Comparison of ENCODE assay signal across 15 mouse cellular contexts in genomic region chr19:46548110-46548509, GRCm38 (mm10). TPM values are rescaled to one million over a fixed set of nuclear protein-coding genes. Genes with fewer than 3 reads are reported as not detected.
DNase-seq lines count a peak whose midpoint lies in the region; ATAC-seq and TF ChIP-seq lines count a peak whose summit lies in the region.
"Had no signal": no experiment of that assay in that cellular context is flagged by ENCODE, and none has a peak within 500 bp of the region (broad histone marks: within the 10 kb centered on the region; RNA-seq: fewer than 3 reads in every experiment).

No protein-coding gene starts in this region.

- H3K4me3 ChIP-seq in lung, embryonic 16.5 days (ENCODE audit: low read length), result no peak overlapping the region
- H3K4me3 ChIP-seq in forebrain, embryonic 15.5 days, result no peak overlapping the region
- H3K4me3 ChIP-seq in limb, embryonic 15.5 days, result no peak overlapping the region
- H3K4me3 ChIP-seq in stomach, postnatal 0 days (ENCODE audit: low read depth, low read length), result no peak overlapping the region
- H3K4me3 ChIP-seq: embryonic facial prominence, embryonic 10.5 days; heart, embryonic 15.5 days; layer of hippocampus, adult 2 months had no signal

- peaks cover 2% of the 10 kb centered on the region for H3K4me1 ChIP-seq in lung, embryonic 16.5 days (replicated peaks; ENCODE audit: control insufficient read depth, insufficient read depth, low read length)
- peaks cover 12% of the 10 kb centered on the region for H3K4me1 ChIP-seq in forebrain, embryonic 15.5 days
- H3K4me1 ChIP-seq in limb, embryonic 15.5 days, result no peaks in the 10 kb centered on the region
- H3K4me1 ChIP-seq in stomach, postnatal 0 days (replicated peaks; ENCODE audit: control insufficient read depth, insufficient read depth), result no peaks in the 10 kb centered on the region
- H3K4me1 ChIP-seq: embryonic facial prominence, embryonic 10.5 days; heart, embryonic 15.5 days had no signal

- TF ChIP-seq CTCF in stomach, postnatal 0 days (IDR thresholded peaks at IDR 0.05; ENCODE audit: low read depth), result no peak

- H3K9me3 ChIP-seq in lung, embryonic 16.5 days (ENCODE audit: control insufficient read depth, low read length), result no peaks in the 10 kb centered on the region
- H3K9me3 ChIP-seq in forebrain, embryonic 15.5 days, result no peaks in the 10 kb centered on the region
- no peaks in the 10 kb centered on the region for H3K9me3 ChIP-seq in limb, embryonic 15.5 days
- H3K9me3 ChIP-seq in stomach, postnatal 0 days (ENCODE audit: control insufficient read depth, low read length), result no peaks in the 10 kb centered on the region
- H3K9me3 ChIP-seq: embryonic facial prominence, embryonic 10.5 days; heart, embryonic 15.5 days had no signal

- no peaks in the 10 kb centered on the region for H3K27me3 ChIP-seq in lung, embryonic 16.5 days (ENCODE audit: control insufficient read depth, insufficient read depth, low read depth, low read length)
- H3K27me3 ChIP-seq in forebrain, embryonic 15.5 days, result no peaks in the 10 kb centered on the region
- no peaks in the 10 kb centered on the region for H3K27me3 ChIP-seq in limb, embryonic 15.5 days
- H3K27me3 ChIP-seq in stomach, postnatal 0 days (ENCODE audit: control insufficient read depth, insufficient read depth, low read length), result no peaks in the 10 kb centered on the region
- H3K27me3 ChIP-seq: heart, embryonic 15.5 days had no signal

- no peak overlapping the region for H3K9ac ChIP-seq in lung, embryonic 16.5 days (ENCODE audit: low read length)
- no peak overlapping the region for H3K9ac ChIP-seq in forebrain, embryonic 15.5 days (replicated peaks)
- no peak overlapping the region for H3K9ac ChIP-seq in limb, embryonic 15.5 days
- H3K9ac ChIP-seq in stomach, postnatal 0 days (ENCODE audit: low read length), result 0 out of 2 replicates have a peak overlapping the region, but pooled peaks have one; percentile 13
- H3K9ac ChIP-seq: heart, embryonic 15.5 days had no signal

- no peak for TF ChIP-seq EP300 in stomach, postnatal 0 days (optimal IDR thresholded peaks at IDR 0.05)

- no peak overlapping the region for H3K4me2 ChIP-seq in lung, embryonic 16.5 days (ENCODE audit: low read depth, low read length)
- no peak overlapping the region for H3K4me2 ChIP-seq in forebrain, embryonic 15.5 days (replicated peaks)
- H3K4me2 ChIP-seq in limb, embryonic 15.5 days, result no peak overlapping the region
- H3K4me2 ChIP-seq in stomach, postnatal 0 days (replicated peaks; ENCODE audit: low read depth), result no peak overlapping the region
- H3K4me2 ChIP-seq: heart, embryonic 15.5 days had no signal

- H3K36me3 ChIP-seq in lung, embryonic 16.5 days (ENCODE audit: control insufficient read depth, insufficient read depth, low read length), result peaks cover 27% of the 10 kb centered on the region
- peaks cover 32% of the 10 kb centered on the region for H3K36me3 ChIP-seq in forebrain, embryonic 15.5 days
- H3K36me3 ChIP-seq in limb, embryonic 15.5 days, result peaks cover 52% of the 10 kb centered on the region
- H3K36me3 ChIP-seq in stomach, postnatal 0 days (ENCODE audit: control insufficient read depth, insufficient read depth, low read length), result peaks cover 4% of the 10 kb centered on the region

- 69% methylated on average over 10 of the region's 10 CpGs for WGBS in lung, embryonic 16.5 days
- 34% methylated on average over 10 of the region's 10 CpGs for WGBS in forebrain, embryonic 15.5 days
- WGBS in limb, embryonic 15.5 days, result 77% methylated on average over 10 of the region's 10 CpGs
- 82% methylated on average over 10 of the region's 10 CpGs for WGBS in stomach, postnatal 0 days

- 0 out of 2 replicates have a peak overlapping the region, but pooled peaks have one; percentile 32 for H3K27ac ChIP-seq in lung, embryonic 16.5 days (ENCODE audit: low read length)
- peak overlapping the region; percentile 68 for H3K27ac ChIP-seq in forebrain, embryonic 15.5 days (replicated peaks)
- 0 out of 2 replicates have a peak overlapping the region, but pooled peaks have one; percentile 22 for H3K27ac ChIP-seq in limb, embryonic 15.5 days
- no peak overlapping the region for H3K27ac ChIP-seq in stomach, postnatal 0 days (replicated peaks)
- H3K27ac ChIP-seq: embryonic facial prominence, embryonic 10.5 days; heart, embryonic 15.5 days; layer of hippocampus, adult 2 months had no signal

- no peak for DNase-seq in lung, adult 18-20 months
- no peak for DNase-seq in stomach, postnatal 0 days (ENCODE audit: low spot score)
- no peak for DNase-seq in left cerebral cortex, adult 18-20 months (ENCODE audit: low spot score in 2 of 2)
- DNase-seq: cerebellum, postnatal 10 days; gastrocnemius, postnatal 14 days; right cerebral cortex, postnatal 14 days; thymus, postnatal 25 days had no signal

- no peak for ATAC-seq in lung, embryonic 16.5 days (ENCODE audit: low read depth)
- peak; percentile 77 for ATAC-seq in forebrain, embryonic 15.5 days (replicated peaks)
- no peak for ATAC-seq in limb, embryonic 15.5 days (ENCODE audit: insufficient number of reproducible peaks, low FRiP score, low TSS enrichment, low read depth)
- no peak for ATAC-seq in stomach, postnatal 0 days (ENCODE audit: low FRiP score, low TSS enrichment)
- ATAC-seq in erythroblast, adult 5-6 weeks (replicated peaks; ENCODE audit: low FRiP score, poor library complexity, severe bottlenecking), result no peak
- ATAC-seq: intestine, postnatal 0 days had no signal

RNA-seq across cellular contexts. Expression of gene Arl3, which starts 24.9 kb away (rescaled TPM):
- 113 and 118 TPM in 2 replicates for polyA plus RNA-seq in lung, embryonic 16.5 days (2015; fragmentation: Nextera tagmentation; extraction: Ambion mirVana)
- polyA plus RNA-seq in forebrain, embryonic 15.5 days (2015; fragmentation: Nextera tagmentation; extraction: Ambion mirVana), result 238 and 241 TPM in 2 replicates
- polyA plus RNA-seq in limb, embryonic 15.5 days (2015; fragmentation: Nextera tagmentation; extraction: Ambion mirVana), result 127 and 138 TPM in 2 replicates
- polyA plus RNA-seq in stomach, postnatal 0 days (2015; fragmentation: Nextera tagmentation; extraction: Ambion mirVana), result 39.6 and 41.6 TPM in 2 replicates
- total RNA-seq in left cerebral cortex, adult 18-20 months (2021), result 100 to 1,000 TPM; 122 to 128 TPM
- 4.2 and 5.9 TPM in 2 replicates for total RNA-seq in erythroblast, adult 5-6 weeks (2015; ENCODE audit: low replicate concordance)
- total RNA-seq in erythroblast, adult 5-6 weeks (2017; ENCODE audit: low replicate concordance), result 3.2 and 4.2 TPM in 2 replicates

RNA-seq across cellular contexts. Expression of gene Sfxn2, which starts 25.1 kb away (rescaled TPM):
- 24.6 and 28.4 TPM in 2 replicates for polyA plus RNA-seq in lung, embryonic 16.5 days (2015; fragmentation: Nextera tagmentation; extraction: Ambion mirVana)
- polyA plus RNA-seq in forebrain, embryonic 15.5 days (2015; fragmentation: Nextera tagmentation; extraction: Ambion mirVana), result 12.6 and 13.7 TPM in 2 replicates
- polyA plus RNA-seq in limb, embryonic 15.5 days (2015; fragmentation: Nextera tagmentation; extraction: Ambion mirVana), result 22.3 and 23.5 TPM in 2 replicates
- 9.4 and 10.0 TPM in 2 replicates for polyA plus RNA-seq in stomach, postnatal 0 days (2015; fragmentation: Nextera tagmentation; extraction: Ambion mirVana)
- total RNA-seq in left cerebral cortex, adult 18-20 months (2021), result 1 to 10 TPM; 3.5 to 5.6 TPM
- total RNA-seq in erythroblast, adult 5-6 weeks (2015; ENCODE audit: low replicate concordance), result 1.9 TPM in 2 replicates
- total RNA-seq in erythroblast, adult 5-6 weeks (2017; ENCODE audit: low replicate concordance), result 2.9 and 3.9 TPM in 2 replicates

RNA-seq across cellular contexts. Expression of gene Trim8, which starts 46.6 kb away (rescaled TPM):
- polyA plus RNA-seq in lung, embryonic 16.5 days (2015; fragmentation: Nextera tagmentation; extraction: Ambion mirVana), result 22.4 and 24.9 TPM in 2 replicates
- polyA plus RNA-seq in forebrain, embryonic 15.5 days (2015; fragmentation: Nextera tagmentation; extraction: Ambion mirVana), result 28.0 and 29.4 TPM in 2 replicates
- 14.6 and 15.1 TPM in 2 replicates for polyA plus RNA-seq in limb, embryonic 15.5 days (2015; fragmentation: Nextera tagmentation; extraction: Ambion mirVana)
- polyA plus RNA-seq in stomach, postnatal 0 days (2015; fragmentation: Nextera tagmentation; extraction: Ambion mirVana), result 15.1 and 16.4 TPM in 2 replicates
- 100 to 1,000 TPM; 119 to 120 TPM for total RNA-seq in left cerebral cortex, adult 18-20 months (2021)
- 5.4 and 6.1 TPM in 2 replicates for total RNA-seq in erythroblast, adult 5-6 weeks (2015; ENCODE audit: low replicate concordance)
- 2.0 and 6.4 TPM in 2 replicates for total RNA-seq in erythroblast, adult 5-6 weeks (2017; ENCODE audit: low replicate concordance)

RNA-seq across cellular contexts. Expression of gene Wbp1l, which starts 50.8 kb away (rescaled TPM):
- 43.9 and 44.0 TPM in 2 replicates for polyA plus RNA-seq in lung, embryonic 16.5 days (2015; fragmentation: Nextera tagmentation; extraction: Ambion mirVana)
- 39.7 and 41.7 TPM in 2 replicates for polyA plus RNA-seq in forebrain, embryonic 15.5 days (2015; fragmentation: Nextera tagmentation; extraction: Ambion mirVana)
- polyA plus RNA-seq in limb, embryonic 15.5 days (2015; fragmentation: Nextera tagmentation; extraction: Ambion mirVana), result 53.4 and 59.3 TPM in 2 replicates
- polyA plus RNA-seq in stomach, postnatal 0 days (2015; fragmentation: Nextera tagmentation; extraction: Ambion mirVana), result 31.2 and 32.9 TPM in 2 replicates
- 10 to 100 TPM; 34.9 to 37.9 TPM for total RNA-seq in left cerebral cortex, adult 18-20 months (2021)
- 5.2 and 7.9 TPM in 2 replicates for total RNA-seq in erythroblast, adult 5-6 weeks (2015; ENCODE audit: low replicate concordance)
- total RNA-seq in erythroblast, adult 5-6 weeks (2017; ENCODE audit: low replicate concordance), result 8.2 and 9.8 TPM in 2 replicates
